Mouse (Mus musculus): ENCODE results near the gene Chfr.

DNA sequence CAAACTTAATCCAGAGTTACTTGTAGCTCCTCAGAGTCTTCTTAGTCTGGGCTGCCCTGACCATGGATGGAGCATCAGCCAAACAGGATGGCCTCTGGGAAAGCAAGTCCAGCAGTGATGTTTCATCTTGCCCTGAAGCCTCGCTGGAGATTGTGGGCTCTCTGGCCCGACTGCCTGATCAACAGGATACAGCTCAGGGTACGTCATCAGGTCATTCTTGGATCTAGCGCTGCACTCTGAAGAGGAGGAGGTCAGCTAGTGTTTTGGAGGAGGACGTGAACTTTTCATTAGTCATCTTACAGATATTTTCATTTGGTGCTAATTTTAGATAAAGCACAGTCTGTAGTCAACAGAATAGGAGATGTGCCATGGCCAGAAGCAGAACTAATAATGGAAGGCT is 46.1 kb downstream of the Chfr start:
- TF ChIP-seq POLR2A (IDR thresholded peaks at IDR 0.05; ENCODE audit: low read depth, low read length): no peak
- TF ChIP-seq CTCF (IDR thresholded peaks at IDR 0.05; ENCODE audit: extremely low read depth, insufficient read length, insufficient replicate concordance, low read depth, low read length): no peak

All from small intestine, adult 2 months (tissue).